Mouse (Mus musculus) ES-E14 (cell line): ENCODE measurements around the gene Cd22.

Source experiments
- CHD2 ChIP-seq: IDR thresholded peaks from 2 replicates; pipeline ENCODE4 v1.6.1; 2014; ENCODE audit warnings: mild to moderate bottlenecking, low read depth, low read length, inconsistent platforms
- HCFC1 ChIP-seq: IDR thresholded peaks from 2 replicates; pipeline ENCODE4 v1.6.1; 2012; ENCODE audit warnings: low read length, inconsistent platforms, borderline replicate concordance; ENCODE audit not compliant: insufficient read depth
- ZC3H11A ChIP-seq: IDR thresholded peaks from 2 replicates; pipeline ENCODE4 v1.6.1; 2012; ENCODE audit warnings: low read depth, mild to moderate bottlenecking, inconsistent platforms, low read length, borderline replicate concordance
- ZNF384 ChIP-seq: IDR thresholded peaks from 2 replicates; pipeline ENCODE4 v1.6.1; 2012; ENCODE audit warnings: low read depth, low read length, inconsistent platforms

DNA sequence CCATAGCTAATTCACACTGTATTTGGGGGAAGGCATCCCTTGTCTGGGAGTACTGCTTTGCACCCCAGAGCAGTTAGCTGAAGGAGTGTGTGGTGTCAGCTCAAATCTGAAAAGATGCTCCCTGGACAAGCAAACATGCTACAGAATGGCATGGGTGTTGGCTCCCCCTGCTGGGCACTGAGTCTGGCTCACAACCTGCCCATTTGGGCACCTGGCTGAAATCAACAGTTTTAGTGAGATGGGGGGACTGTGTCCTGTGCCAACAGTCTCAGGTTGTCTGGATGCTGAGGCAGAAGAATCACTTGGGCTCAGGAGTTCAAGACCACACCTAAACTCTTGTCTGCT is 20.9 kb downstream of the Cd22 start:
- no peak for TF ChIP-seq ZNF384
- TF ChIP-seq ZC3H11A: no peak
- no peak for TF ChIP-seq CHD2
- TF ChIP-seq HCFC1: no peak
